Mouse (Mus musculus) forebrain, embryonic 16.5 days (tissue): ENCODE data around the gene Pcdh15. TPM values are rescaled to one million over a fixed set of nuclear protein-coding genes. Genes with fewer than 3 reads are reported as not detected.

Experiments used
- ATAC-seq: fragments of 200-750 bp; cut with Nextera tagmentation; 2 replicates; pipeline ENCODE4 v1.8.0; 2017; ENCODE audit warnings: mild to moderate bottlenecking, moderate library complexity
- H3K27ac ChIP-seq: fragments of 300-500 bp; sonication (generic); 2 replicates; pipeline ENCODE4 v1.5.1; 2014; ENCODE audit warnings: low read length, control low read depth
- H3K27me3 ChIP-seq: fragments of 300-500 bp; sonication (generic); replicated peaks from 2 replicates; pipeline ENCODE4 v1.6.1; 2014; ENCODE audit warnings: low read length; ENCODE audit not compliant: control insufficient read depth, insufficient read depth
- H3K36me3 ChIP-seq: fragments of 300-500 bp; sonication (generic); 2 replicates; pipeline ENCODE4 v1.6.1; 2014; ENCODE audit not compliant: control insufficient read depth, insufficient read depth
- H3K4me1 ChIP-seq: fragments of 300-500 bp; sonication (generic); replicated peaks from 2 replicates; pipeline ENCODE4 v1.6.1; 2014; ENCODE audit warnings: low read length; ENCODE audit not compliant: control insufficient read depth, insufficient read depth
- H3K4me2 ChIP-seq: fragments of 300-500 bp; sonication (generic); 2 replicates; pipeline ENCODE4 v1.6.1; 2014; ENCODE audit warnings: mild to moderate bottlenecking, low read length, control low read depth
- H3K4me3 ChIP-seq: fragments of 300-500 bp; sonication (generic); replicated peaks from 2 replicates; pipeline ENCODE4 v1.5.1; 2014; ENCODE audit warnings: mild to moderate bottlenecking, low read length, control low read depth
- H3K9ac ChIP-seq: fragments of 300-500 bp; sonication (generic); replicated peaks from 2 replicates; pipeline ENCODE4 v1.6.1; 2014; ENCODE audit warnings: low read depth, low read length, control low read depth
- H3K9me3 ChIP-seq: fragments of 300-500 bp; sonication (generic); 2 replicates; pipeline ENCODE4 v1.6.1; 2016; ENCODE audit warnings: low read length; ENCODE audit not compliant: control insufficient read depth
- WGBS: fragments of 180-500 bp; shearing (Covaris S2); extraction: QIAGEN DNeasy Blood & Tissue Kit; methylation state at CpG from one replicate; pipeline ENCODE4 v1.1.7; 2014; 5-methylcytosine and 5-hydroxymethylcytosine counted together
- polyA plus RNA-seq: library from polyadenylated mRNA; unstranded; fragments of >200 nt; fragmentation: Nextera tagmentation; extraction: Ambion mirVana; gene quantifications from 2 replicates; pipeline ENCODE4 v1.2.1, GENCODE M21; 2015

The Pcdh15 gene
- polyA plus RNA-seq, 1 experiment from 2014 or later = 6.5 TPM

DNA sequence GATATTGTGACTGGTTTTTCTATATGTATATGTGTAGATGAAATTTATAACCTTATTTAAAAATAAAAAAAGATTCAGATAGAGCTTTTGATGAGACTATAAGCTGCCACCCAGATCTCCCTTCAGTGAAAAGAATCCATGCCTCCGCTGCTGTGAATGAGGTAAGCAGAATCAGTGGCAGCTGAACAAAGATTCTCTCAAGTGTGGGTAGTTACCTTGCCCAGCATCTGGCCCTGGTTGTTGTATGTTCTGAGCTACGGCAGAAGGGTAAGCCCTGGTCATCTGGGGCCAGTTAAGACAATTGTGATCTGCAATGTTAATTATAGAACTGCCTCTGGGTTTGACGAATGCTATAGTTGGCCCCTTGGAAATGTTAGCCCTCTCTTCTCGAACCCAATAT lies 1316.2 kb downstream of the Pcdh15 start:
- no peaks in the 10 kb centered on the region for H3K9me3 ChIP-seq
- WGBS = 66% methylated on average over 4 of the region's 4 CpGs
- no peaks in the 10 kb centered on the region for H3K36me3 ChIP-seq
- H3K9ac ChIP-seq = no peak overlapping the region
- H3K4me2 ChIP-seq = no peak overlapping the region
- H3K4me1 ChIP-seq = no peaks in the 10 kb centered on the region
- no peak overlapping the region for H3K27ac ChIP-seq
- no peak for ATAC-seq
- H3K4me3 ChIP-seq = no peak overlapping the region
- no peaks in the 10 kb centered on the region for H3K27me3 ChIP-seq

DNA sequence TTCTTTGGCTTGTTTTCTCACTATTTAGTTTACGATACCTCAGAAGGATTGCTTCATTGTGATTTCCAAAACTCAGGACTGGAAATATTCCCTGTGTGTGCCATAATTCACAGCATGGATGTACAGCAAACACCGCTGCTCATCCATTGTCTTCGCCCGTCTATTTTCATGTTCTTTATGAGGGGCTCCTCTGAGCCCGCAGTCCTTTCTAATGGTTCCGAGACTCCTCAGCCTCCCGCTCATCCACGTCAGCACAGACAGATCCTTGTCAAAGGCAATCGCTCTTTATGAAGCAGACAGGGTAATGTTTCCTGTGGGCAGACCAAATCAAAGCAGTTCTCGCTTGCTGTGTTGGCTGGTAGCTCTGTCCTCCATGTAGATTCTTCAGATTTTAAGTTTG lies 1316.8 kb downstream of the Pcdh15 start:
- no peak for ATAC-seq
- no peak overlapping the region for H3K27ac ChIP-seq
- H3K9ac ChIP-seq = no peak overlapping the region
- no peaks in the 10 kb centered on the region for H3K4me1 ChIP-seq
- WGBS = 85% methylated on average over 10 of the region's 10 CpGs
- H3K27me3 ChIP-seq = no peaks in the 10 kb centered on the region
- no peak overlapping the region for H3K4me3 ChIP-seq
- no peaks in the 10 kb centered on the region for H3K9me3 ChIP-seq
- no peak overlapping the region for H3K4me2 ChIP-seq
- no peaks in the 10 kb centered on the region for H3K36me3 ChIP-seq

DNA sequence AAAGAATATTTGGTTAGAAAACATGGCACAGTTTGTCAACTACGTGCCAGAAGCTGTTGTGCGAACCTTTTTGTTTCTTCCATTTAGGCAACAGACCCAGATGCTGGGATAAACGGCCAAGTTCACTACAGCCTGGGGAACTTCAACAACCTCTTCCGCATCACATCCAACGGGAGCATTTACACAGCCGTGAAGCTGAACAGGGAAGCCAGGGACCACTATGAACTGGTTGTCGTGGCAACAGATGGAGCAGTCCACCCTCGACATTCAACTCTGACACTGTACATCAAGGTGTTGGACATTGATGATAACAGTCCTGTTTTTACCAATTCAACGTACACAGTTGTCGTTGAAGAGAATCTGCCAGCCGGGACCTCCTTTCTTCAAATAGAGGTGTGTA lies 1350.9 kb downstream of the Pcdh15 start:
- Histone ChIP-seq H3K27ac (no peak overlapping the region), H3K4me2 (no peak overlapping the region), H3K9ac (no peak overlapping the region), H3K36me3 (no peaks in the 10 kb centered on the region), H3K27me3 (no peaks in the 10 kb centered on the region), H3K9me3 (no peaks in the 10 kb centered on the region), H3K4me3 (no peak overlapping the region), H3K4me1 (no peaks in the 10 kb centered on the region)
- WGBS = 78% methylated on average over 11 of the region's 11 CpGs
- no peak for ATAC-seq

DNA sequence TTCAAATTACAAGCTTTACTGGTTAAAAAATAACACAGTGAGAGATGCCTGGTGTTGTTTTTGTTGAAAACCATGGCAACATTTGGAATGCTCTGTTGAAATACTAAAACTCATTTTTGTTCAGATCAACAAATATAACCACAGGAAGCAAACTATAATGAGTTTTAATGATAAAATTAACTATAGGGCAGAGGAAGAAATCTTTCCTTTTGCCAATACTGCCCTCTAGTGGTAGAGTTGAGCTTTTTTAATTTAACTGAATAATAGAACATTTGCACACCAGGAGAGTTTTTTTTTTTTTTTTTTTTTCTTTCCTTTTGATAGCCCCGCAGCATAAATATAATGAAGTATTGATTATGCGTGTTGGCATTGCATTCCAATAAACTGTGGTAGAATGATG lies 1364.8 kb downstream of the Pcdh15 start:
- no peaks in the 10 kb centered on the region for H3K9me3 ChIP-seq
- 17% methylated on average over 2 of the region's 2 CpGs for WGBS
- no peaks in the 10 kb centered on the region for H3K4me1 ChIP-seq
- no peaks in the 10 kb centered on the region for H3K27me3 ChIP-seq
- no peak overlapping the region for H3K27ac ChIP-seq
- H3K4me3 ChIP-seq = no peak overlapping the region
- no peaks in the 10 kb centered on the region for H3K36me3 ChIP-seq
- no peak overlapping the region for H3K9ac ChIP-seq
- no peak overlapping the region for H3K4me2 ChIP-seq
- no peak; the same call in 1 of the 2 replicates for ATAC-seq

DNA sequence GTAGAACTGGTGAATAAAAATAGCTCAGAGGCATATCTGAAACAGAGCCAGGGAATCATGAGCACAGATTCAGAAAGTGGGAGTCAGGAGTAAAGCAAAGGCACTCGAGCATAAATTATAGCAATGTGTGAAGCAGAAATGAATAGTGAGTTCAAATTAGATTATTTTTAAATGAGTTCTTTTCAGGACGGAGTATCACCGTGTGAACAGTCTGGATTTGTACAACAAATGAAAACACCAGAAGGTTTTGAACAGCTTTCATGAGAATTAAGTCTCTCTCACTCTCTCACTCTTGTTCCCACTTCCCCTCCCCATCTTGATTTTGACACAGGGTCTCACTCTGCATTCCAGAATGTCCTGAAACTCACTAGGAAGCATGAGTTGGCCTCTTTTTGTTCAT lies 1381.6 kb downstream of the Pcdh15 start:
- WGBS = 21% methylated on average over 3 of the region's 3 CpGs
- ATAC-seq = peak; percentile 96
- no peaks in the 10 kb centered on the region for H3K36me3 ChIP-seq

DNA sequence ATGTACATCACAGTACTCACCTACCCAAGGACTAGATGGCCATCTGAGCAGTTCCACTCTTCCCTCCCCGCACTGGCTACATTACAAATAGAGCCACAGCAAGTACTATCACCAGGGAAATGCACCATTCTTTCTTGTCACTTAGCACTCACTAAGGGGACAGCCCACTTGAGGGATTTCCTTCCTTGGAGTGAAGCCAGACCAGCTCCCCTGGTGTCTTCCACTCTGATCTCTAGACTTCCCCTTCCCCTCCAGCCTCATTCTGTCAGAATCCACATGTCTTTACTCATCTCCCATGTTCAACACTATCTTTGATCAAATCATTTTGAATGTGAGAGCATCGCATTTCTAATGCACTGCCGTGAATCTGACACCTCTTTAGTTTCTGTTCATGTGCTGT lies 1413.2 kb downstream of the Pcdh15 start:
- no peak overlapping the region for H3K27ac ChIP-seq
- 84% methylated on average over 3 of the region's 3 CpGs for WGBS
- no peaks in the 10 kb centered on the region for H3K36me3 ChIP-seq
- H3K4me2 ChIP-seq = no peak overlapping the region
- ATAC-seq = no peak
- H3K9ac ChIP-seq = no peak overlapping the region
- H3K4me3 ChIP-seq = no peak overlapping the region
- H3K9me3 ChIP-seq = no peaks in the 10 kb centered on the region
- no peaks in the 10 kb centered on the region for H3K27me3 ChIP-seq
- no peaks in the 10 kb centered on the region for H3K4me1 ChIP-seq

More for the DNA sequence above, 1381.6 kb downstream of the Pcdh15 start:
- H3K27ac ChIP-seq = no peak overlapping the region
- no peak overlapping the region for H3K4me2 ChIP-seq
- 0 out of 2 replicates have a peak, but pooled peaks cover 3% of the 10 kb centered on the region for H3K4me1 ChIP-seq
- H3K9me3 ChIP-seq = no peaks in the 10 kb centered on the region
- H3K9ac ChIP-seq = no peak overlapping the region
- no peak overlapping the region for H3K4me3 ChIP-seq
- H3K27me3 ChIP-seq = no peaks in the 10 kb centered on the region

DNA sequence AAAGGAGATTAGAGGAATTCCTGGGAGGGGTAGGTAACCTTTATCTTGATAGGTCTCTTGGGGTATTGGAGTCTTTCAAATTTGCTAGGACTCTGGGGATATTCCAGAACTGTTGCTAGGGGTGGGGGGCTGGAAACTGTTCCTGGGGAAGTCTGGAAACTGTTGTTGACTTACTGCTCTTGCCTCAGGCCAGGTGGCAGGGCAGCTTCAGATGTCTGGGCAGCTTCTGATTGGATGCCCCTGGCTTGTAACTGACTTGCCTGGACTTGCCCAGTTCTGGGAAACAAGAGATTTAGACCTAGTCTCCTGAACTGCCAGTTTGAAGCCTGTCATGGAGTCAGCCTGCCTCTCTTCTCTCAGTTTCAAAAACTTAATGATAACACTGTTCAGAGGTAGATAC lies 1414.6 kb downstream of the Pcdh15 start:
- Histone ChIP-seq H3K4me2 (no peak overlapping the region), H3K4me1 (no peaks in the 10 kb centered on the region), H3K9me3 (no peaks in the 10 kb centered on the region), H3K9ac (no peak overlapping the region), H3K4me3 (no peak overlapping the region), H3K27me3 (no peaks in the 10 kb centered on the region), H3K27ac (no peak overlapping the region), H3K36me3 (no peaks in the 10 kb centered on the region)
- ATAC-seq = no peak

DNA sequence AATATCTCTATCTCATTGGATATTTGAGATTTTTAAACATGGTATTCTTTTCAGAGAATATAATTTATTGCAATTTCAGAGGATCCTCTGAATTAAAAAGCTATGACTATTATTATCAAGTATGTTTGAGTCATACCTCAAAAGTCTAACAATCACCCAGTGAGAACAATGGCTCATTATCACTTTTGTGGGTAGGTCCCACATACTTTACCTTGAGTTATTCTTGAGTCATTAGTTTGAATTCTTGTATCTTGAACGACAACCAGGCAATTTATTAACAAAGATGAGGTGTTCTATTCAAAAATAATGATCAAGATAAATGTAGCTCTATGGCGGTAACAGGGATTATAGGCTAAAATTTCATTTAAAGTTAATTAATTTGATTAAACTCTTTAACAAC lies 1439.2 kb downstream of the Pcdh15 start:
- H3K4me3 ChIP-seq = no peak overlapping the region
- 82% methylated on average over 2 of the region's 2 CpGs for WGBS
- no peak overlapping the region for H3K9ac ChIP-seq

DNA sequence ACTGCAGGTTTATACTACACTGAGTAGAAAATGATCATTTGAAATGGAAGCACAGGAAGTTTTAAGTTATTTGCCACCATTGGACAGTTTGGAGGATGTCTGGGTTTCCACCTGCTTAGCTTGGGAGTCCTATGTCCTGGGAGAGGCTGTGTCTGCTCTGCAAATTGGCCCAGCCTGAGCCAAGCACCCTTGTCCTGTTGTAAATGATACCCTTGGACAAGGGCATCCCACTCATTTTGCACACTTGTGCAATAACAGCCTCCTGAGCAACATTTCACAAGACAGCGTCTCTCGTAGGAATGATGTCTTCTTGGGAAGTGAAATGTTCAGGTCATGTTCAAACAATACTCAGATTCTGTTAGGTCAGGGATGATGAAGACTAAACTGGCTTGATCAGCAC lies 1456.2 kb downstream of the Pcdh15 start:
- Histone ChIP-seq H3K4me1 (no peaks in the 10 kb centered on the region), H3K27ac (no peak overlapping the region), H3K9me3 (no peaks in the 10 kb centered on the region), H3K27me3 (no peaks in the 10 kb centered on the region), H3K36me3 (no peaks in the 10 kb centered on the region), H3K4me3 (no peak overlapping the region), H3K9ac (no peak overlapping the region), H3K4me2 (no peak overlapping the region)
- 78% methylated on average over 2 of the region's 2 CpGs for WGBS
- no peak for ATAC-seq

More for the DNA sequence above, 1439.2 kb downstream of the Pcdh15 start:
- Histone ChIP-seq H3K27me3 (no peaks in the 10 kb centered on the region), H3K4me1 (no peaks in the 10 kb centered on the region), H3K9me3 (no peaks in the 10 kb centered on the region), H3K27ac (no peak overlapping the region), H3K36me3 (no peaks in the 10 kb centered on the region), H3K4me2 (no peak overlapping the region)
- no peak for ATAC-seq

DNA sequence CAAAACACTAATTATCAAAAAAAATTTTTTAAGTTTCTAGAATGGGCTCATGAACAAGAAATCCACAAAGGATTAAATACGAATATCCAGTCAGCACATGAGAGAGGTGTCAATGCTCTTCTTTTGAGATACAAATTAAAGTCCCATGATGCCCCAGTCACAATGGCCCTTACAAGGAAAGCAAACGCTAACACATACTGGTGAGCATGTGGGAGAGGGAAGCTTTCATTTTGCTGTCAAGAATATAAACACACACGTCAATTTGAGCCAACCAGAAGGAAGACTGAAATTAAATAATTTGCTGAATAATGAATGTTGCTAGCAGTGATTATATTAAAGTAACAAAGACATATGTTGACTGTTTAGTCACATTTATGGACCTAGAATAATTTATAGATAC lies 1470.5 kb downstream of the Pcdh15 start:
- Histone ChIP-seq H3K27ac (no peak overlapping the region), H3K27me3 (no peaks in the 10 kb centered on the region), H3K4me3 (no peak overlapping the region), H3K9ac (no peak overlapping the region), H3K4me2 (no peak overlapping the region), H3K36me3 (no peaks in the 10 kb centered on the region), H3K9me3 (no peaks in the 10 kb centered on the region), H3K4me1 (no peaks in the 10 kb centered on the region)
- peak; percentile 61; the same call in 1 of the 2 replicates for ATAC-seq
- 47% methylated on average over 3 of the region's 3 CpGs for WGBS
